Mouse (Mus musculus): ENCODE measurements around the gene Tspo2. TPM values are rescaled to one million over a fixed set of nuclear protein-coding genes. Genes with fewer than 3 reads are reported as not detected.

Tspo2 gene
- total RNA-seq, 2 experiments from 2014 or later: not detected

Other genes with a start within 250 kb of the Tspo2 start
- gene Trem1, start 218.8 kb downstream of the Tspo2 start, total RNA-seq (2021): not detected
- not detected for gene Trem3, start 203.7 kb downstream of the Tspo2 start, total RNA-seq (2021)
- under 1 TPM in 1 of 2 experiments, not detected in 1; 0.72 TPM for gene Treml4, start 187.2 kb downstream of the Tspo2 start, total RNA-seq (2021)
- gene Treml2, start 152.0 kb downstream of the Tspo2 start, total RNA-seq (2021): under 1 TPM; 0.52 to 0.63 TPM
- gene B430306N03Rik, start 135.4 kb downstream of the Tspo2 start, total RNA-seq (2021): under 1 TPM; 0.09 to 0.12 TPM
- gene Trem2, start 105.1 kb downstream of the Tspo2 start, total RNA-seq (2021): 10 to 100 TPM in 1 of 2 experiments, 1 to 10 TPM in 1; 9.6 to 12.1 TPM
- gene Treml1, start 91.6 kb downstream of the Tspo2 start, total RNA-seq (2021): under 1 TPM; 0.42 to 0.46 TPM
- 10 to 100 TPM; 25.2 to 28.7 TPM for gene Nfya, start 41.6 kb downstream of the Tspo2 start, total RNA-seq (2021)
- 10 to 100 TPM; 11.9 to 14.6 TPM for gene Oard1, start 41.5 kb downstream of the Tspo2 start, total RNA-seq (2021)
- not detected for gene Apobec2, start 18.6 kb downstream of the Tspo2 start, total RNA-seq (2021)
- gene Unc5cl, start 3.4 kb upstream of the Tspo2 start, total RNA-seq (2021): under 1 TPM; 0.26 to 0.42 TPM